Mouse (Mus musculus) MEL (cell line): Measurements from ENCODE around the gene Gm21970. TPM values are rescaled to one million over a fixed set of nuclear protein-coding genes. Genes with fewer than 3 reads are reported as not detected.

Experiments used
- DNase-seq: peaks from one replicate; pipeline ENCODE4 v3.0.0; 2011; ENCODE audit warnings: low read depth, low spot score
- H3K27ac ChIP-seq: 2 replicates; pipeline ENCODE4 v1.5.1; 2012; ENCODE audit warnings: low read depth, mild to moderate bottlenecking, control low read depth, low read length, moderate library complexity; ENCODE audit not compliant: control insufficient read depth
- H3K27me3 ChIP-seq, 2 experiments: fragments of 150-350 bp in 1 of 2; sonication (generic) in 1 of 2; 2 replicates each; pipeline ENCODE4 v1.6.1; 2012; ENCODE audit warnings: low read length in 2 of 2, mild to moderate bottlenecking in 2 of 2, improper control_type of control experiment in 1 of 2, moderate library complexity in 1 of 2; ENCODE audit not compliant: insufficient read depth in 2 of 2, control insufficient read depth in 1 of 2
- H3K36me3 ChIP-seq, 2 experiments: 2 replicates each; pipeline ENCODE4 v1.6.1; 2012 to 2014; ENCODE audit warnings: low read length in 2 of 2, improper control_type of control experiment in 1 of 2, inconsistent platforms in 1 of 2, mild to moderate bottlenecking in 1 of 2; ENCODE audit not compliant: insufficient read depth in 2 of 2, control insufficient read depth in 1 of 2
- H3K4me1 ChIP-seq, 2 experiments: fragments of 150-350 bp in 1 of 2; sonication (generic) in 1 of 2; 2 replicates each; pipeline ENCODE4 v1.6.1; 2012; ENCODE audit warnings: low read length in 2 of 2, improper control_type of control experiment in 1 of 2, mild to moderate bottlenecking in 1 of 2; ENCODE audit not compliant: insufficient read depth in 2 of 2, control insufficient read depth in 1 of 2
- H3K4me3 ChIP-seq, 2 experiments: fragments of 150-350 bp in 1 of 2; sonication (generic) in 1 of 2; 2 replicates each; pipeline ENCODE4 v1.5.1; 2012; ENCODE audit warnings: low read depth in 2 of 2, low read length in 2 of 2, mild to moderate bottlenecking in 2 of 2, moderate library complexity in 2 of 2, control low read depth in 1 of 2, improper control_type of control experiment in 1 of 2; ENCODE audit not compliant: control insufficient read depth in 1 of 2, insufficient read depth in 1 of 2
- H3K79me2 ChIP-seq: 2 replicates; pipeline ENCODE4 v1.6.1; 2012; ENCODE audit warnings: mild to moderate bottlenecking, low read length, moderate library complexity; ENCODE audit not compliant: control insufficient read depth, poor library complexity, insufficient read depth
- H3K9ac ChIP-seq: 2 replicates; pipeline ENCODE4 v1.6.1; 2012; ENCODE audit warnings: low read depth, mild to moderate bottlenecking, control low read depth, low read length, moderate library complexity; ENCODE audit not compliant: control insufficient read depth, poor library complexity, severe bottlenecking
- H3K9me3 ChIP-seq: fragments of 150-350 bp; sonication (generic); replicated peaks from 2 replicates; pipeline ENCODE4 v1.6.1; 2012; ENCODE audit warnings: mild to moderate bottlenecking, low read length, improper control_type of control experiment, moderate library complexity; ENCODE audit not compliant: insufficient read depth
- BHLHE40 ChIP-seq: IDR thresholded peaks from 2 replicates; pipeline ENCODE4 v1.6.1; 2012; ENCODE audit warnings: low read depth, mild to moderate bottlenecking, inconsistent platforms, low read length, improper control_type of control experiment, borderline replicate concordance
- CHD2 ChIP-seq: IDR thresholded peaks from 2 replicates; pipeline ENCODE4 v1.6.1; 2011; ENCODE audit warnings: low read length, improper control_type of control experiment
- E2F4 ChIP-seq: IDR thresholded peaks from 2 replicates; pipeline ENCODE4 v1.6.1; 2011; ENCODE audit warnings: low read depth, low read length, improper control_type of control experiment, borderline replicate concordance
- ELF1 ChIP-seq: IDR thresholded peaks from 2 replicates; pipeline ENCODE4 v1.6.1; 2014; ENCODE audit warnings: low read depth, mild to moderate bottlenecking, inconsistent platforms, low read length, improper control_type of control experiment, moderate library complexity
- ETS1 ChIP-seq: IDR thresholded peaks from 2 replicates; pipeline ENCODE4 v1.6.1; 2012; ENCODE audit warnings: low read depth, mild to moderate bottlenecking, inconsistent platforms, low read length, improper control_type of control experiment, moderate library complexity
- HCFC1 ChIP-seq: IDR thresholded peaks from 2 replicates; pipeline ENCODE4 v1.6.1; 2012; ENCODE audit warnings: low read depth, mild to moderate bottlenecking, inconsistent platforms, low read length, improper control_type of control experiment, moderate library complexity
- MAZ ChIP-seq: IDR thresholded peaks from 2 replicates; pipeline ENCODE4 v1.6.1; 2012; ENCODE audit warnings: low read depth, mild to moderate bottlenecking, inconsistent platforms, low read length, improper control_type of control experiment
- MXI1 ChIP-seq: IDR thresholded peaks from 2 replicates; pipeline ENCODE4 v1.6.1; 2011; ENCODE audit warnings: mild to moderate bottlenecking, low read depth, low read length, improper control_type of control experiment
- MYC ChIP-seq: IDR thresholded peaks from 2 replicates; pipeline ENCODE4 v1.6.1; 2011; ENCODE audit warnings: low read depth, mild to moderate bottlenecking, low read length, improper control_type of control experiment, moderate library complexity
- NRF1 ChIP-seq: IDR thresholded peaks from 2 replicates; pipeline ENCODE4 v1.6.1; 2014; ENCODE audit warnings: low read depth, mild to moderate bottlenecking, inconsistent platforms, low read length, improper control_type of control experiment, moderate library complexity; ENCODE audit not compliant: poor library complexity, insufficient read depth, severe bottlenecking
- POLR2AphosphoS5 ChIP-seq: IDR thresholded peaks from 2 replicates; pipeline ENCODE4 v1.6.1; 2012; ENCODE audit warnings: low read depth, borderline replicate concordance, mild to moderate bottlenecking, inconsistent platforms, low read length, moderate library complexity, mixed read lengths
- RAD21 ChIP-seq: IDR thresholded peaks from 2 replicates; pipeline ENCODE4 v1.6.1; 2011; ENCODE audit warnings: mild to moderate bottlenecking, low read depth, low read length, improper control_type of control experiment
- SIN3A ChIP-seq: IDR thresholded peaks from 2 replicates; pipeline ENCODE4 v1.6.1; 2012; ENCODE audit warnings: low read length, improper control_type of control experiment, inconsistent platforms
- TCF12 ChIP-seq: IDR thresholded peaks from 2 replicates; pipeline ENCODE4 v1.6.1; 2014; ENCODE audit warnings: low read depth, mild to moderate bottlenecking, inconsistent platforms, low read length, improper control_type of control experiment, moderate library complexity
- USF2 ChIP-seq, 2 experiments: IDR thresholded peaks; 2 replicates each; pipeline ENCODE4 v1.6.1; 2011 to 2012; ENCODE audit warnings: improper control_type of control experiment in 2 of 2, low read length in 2 of 2, borderline replicate concordance in 1 of 2, inconsistent platforms in 1 of 2, low read depth in 1 of 2, mild to moderate bottlenecking in 1 of 2; ENCODE audit not compliant: insufficient read depth in 1 of 2
- ZC3H11A ChIP-seq: IDR thresholded peaks from 2 replicates; pipeline ENCODE4 v1.6.1; 2012; ENCODE audit warnings: low read depth, mild to moderate bottlenecking, inconsistent platforms, low read length, improper control_type of control experiment
- ZKSCAN1 ChIP-seq: IDR thresholded peaks from 2 replicates; pipeline ENCODE4 v1.6.1; 2012; ENCODE audit warnings: low read depth, mild to moderate bottlenecking, inconsistent platforms, low read length, improper control_type of control experiment, moderate library complexity
- ZMIZ1 ChIP-seq: IDR thresholded peaks from 2 replicates; pipeline ENCODE4 v1.6.1; 2012; ENCODE audit warnings: low read depth, mild to moderate bottlenecking, inconsistent platforms, low read length, improper control_type of control experiment, moderate library complexity
- ZNF384 ChIP-seq: IDR thresholded peaks from 2 replicates; pipeline ENCODE4 v1.6.1; 2012; ENCODE audit warnings: low read depth, mild to moderate bottlenecking, inconsistent platforms, low read length, improper control_type of control experiment
- polyA plus RNA-seq, 2 experiments: library from polyadenylated mRNA; stranded (reverse) in 1 of 2; unstranded in 1 of 2; fragments of >175 nt in 1 of 2; fragments of >200 nt in 1 of 2; gene quantifications; 2 replicates each; pipeline versions ENCODE4 v1.2.1 to v1.2.4; 2012; ENCODE audit warnings: low replicate concordance in 2 of 2, low read depth in 1 of 2; ENCODE audit not compliant: insufficient read length in 2 of 2, insufficient read depth in 1 of 2, missing spikeins in 1 of 2
- total RNA-seq: library from RNA; depleted of rRNA; stranded (reverse); fragments of 300-350 nt; gene quantifications from 2 replicates; pipeline ENCODE4 v1.2.3, GENCODE M21; 2012

Gene Gm21970
- total and polyA plus RNA-seq, 3 experiments, result not detected

DNA sequence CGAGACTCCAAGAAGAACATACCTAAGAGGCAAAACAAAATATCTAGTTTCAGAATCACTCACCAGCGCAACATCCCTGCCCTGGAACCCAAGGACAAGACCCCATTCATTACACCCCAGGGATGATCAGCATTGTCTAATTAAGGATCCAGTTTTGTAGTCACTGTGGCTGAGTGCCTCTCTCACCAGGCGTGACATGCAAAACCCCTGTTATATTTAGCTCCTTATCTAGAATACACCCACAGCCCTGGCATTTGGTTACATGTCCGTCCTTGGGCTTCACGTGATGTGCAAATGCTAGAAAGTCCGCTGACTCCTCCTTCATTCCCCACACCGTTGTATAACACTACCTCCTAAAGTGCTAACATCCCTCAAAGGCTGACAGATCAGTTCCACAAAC is 25.4 kb downstream of the Gm21970 start:
- DNase-seq, result no peak
- peaks cover 4% of the 10 kb centered on the region in 2 experiments; a peak in 3 of 4 replicates for H3K36me3 ChIP-seq
- TF ChIP-seq MYC (no peak), SIN3A (no peak), USF2 (IDR thresholded peaks at IDR 0.05; ENCODE audit: borderline replicate concordance in 1 of 2, insufficient read depth in 1 of 2, low read depth in 1 of 2, low read length in 2 of 2) (no peak)
- H3K9me3 ChIP-seq, result no peaks in the 10 kb centered on the region
- H3K27me3 ChIP-seq, result no peaks in the 10 kb centered on the region
- no peak overlapping the region for H3K9ac ChIP-seq
- no peak overlapping the region for H3K27ac ChIP-seq
- H3K4me1 ChIP-seq, result peaks cover 5 to 6% of the 10 kb centered on the region in 2 experiments; a peak in 1 of 4 replicates
- no peaks in the 10 kb centered on the region for H3K79me2 ChIP-seq
- no peak overlapping the region for H3K4me3 ChIP-seq

DNA sequence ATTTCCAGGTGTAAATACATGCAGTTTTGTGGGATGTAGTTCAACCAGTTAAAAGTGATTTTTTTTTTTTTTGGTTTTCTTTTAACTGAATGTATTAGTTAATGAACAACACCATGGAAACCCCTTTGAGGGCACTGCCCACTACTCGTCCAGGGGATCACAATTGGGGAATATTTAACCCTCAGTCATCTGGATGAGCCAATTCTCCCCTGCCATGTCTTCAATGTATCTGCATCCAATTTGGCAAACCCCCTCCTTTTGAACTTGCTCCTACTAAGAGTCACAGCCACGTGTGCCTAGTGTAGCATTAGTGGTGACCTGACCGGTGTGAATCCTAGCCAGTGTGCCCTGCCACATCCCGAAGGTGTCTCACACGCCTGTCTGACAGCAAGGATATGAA is 27.0 kb downstream of the Gm21970 start:
- DNase-seq, result no peak
- TF ChIP-seq TCF12 (no peak), RAD21 (no peak), POLR2AphosphoS5 (no peak), ZMIZ1 (no peak), CHD2 (no peak), ZNF384 (no peak), ZKSCAN1 (no peak), NRF1 (no peak), MXI1 (no peak), ZC3H11A (no peak), BHLHE40 (no peak), MAZ (no peak), E2F4 (no peak), USF2 (IDR thresholded peaks at IDR 0.05; ENCODE audit: borderline replicate concordance in 1 of 2, insufficient read depth in 1 of 2, low read depth in 1 of 2, low read length in 2 of 2) (no peak), ETS1 (no peak), ELF1 (no peak), HCFC1 (no peak)
- Histone ChIP-seq H3K9ac (no peak overlapping the region), H3K79me2 (no peaks in the 10 kb centered on the region), H3K27ac (no peak overlapping the region), H3K4me1 (peaks cover 0 to 6% of the 10 kb centered on the region in 2 experiments; a peak in 1 of 4 replicates), H3K36me3 (peaks cover 2 to 4% of the 10 kb centered on the region in 2 experiments; a peak in 3 of 4 replicates), H3K4me3 (no peak overlapping the region), H3K9me3 (no peaks in the 10 kb centered on the region), H3K27me3 (no peaks in the 10 kb centered on the region)
